ENCODE assay signal across 17 mouse cellular contexts in the genomic region with DNA sequence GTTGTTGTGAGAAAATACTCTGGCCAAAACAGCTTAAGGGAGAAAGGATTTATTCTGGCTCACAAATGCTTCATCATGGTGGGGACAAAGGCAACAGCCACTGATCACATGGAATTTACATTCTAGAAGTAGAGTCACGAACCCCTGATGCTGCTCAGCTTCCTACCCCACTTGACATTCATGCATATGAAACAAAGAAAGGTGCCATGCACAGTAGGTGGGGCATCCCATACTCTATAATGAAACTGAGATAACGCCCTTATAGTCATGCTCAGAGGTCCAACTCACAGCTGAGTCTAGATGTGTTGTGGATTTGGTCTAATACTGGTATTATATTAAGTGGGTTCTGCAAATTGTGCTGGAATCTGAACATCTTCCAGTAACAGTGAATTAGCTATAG.
"Had no signal": no experiment of that assay in that cellular context is flagged by ENCODE, and none has a peak within 500 bp of the region (broad histone marks: within the 10 kb centered on the region; RNA-seq: fewer than 3 reads in every experiment).

No protein-coding gene starts in this region.

- H3K9ac ChIP-seq: liver, embryonic 15.5 days; liver, postnatal 0 days; lung, embryonic 14.5 days; midbrain, embryonic 12.5 days; midbrain, embryonic 15.5 days; neural tube, embryonic 12.5 days had no signal

- H3K4me2 ChIP-seq: liver, embryonic 15.5 days; lung, embryonic 14.5 days; midbrain, embryonic 12.5 days; midbrain, embryonic 15.5 days; neural tube, embryonic 12.5 days had no signal

- H3K27ac ChIP-seq: liver, embryonic 15.5 days; macrophage; midbrain, embryonic 12.5 days; midbrain, embryonic 15.5 days; neural tube, embryonic 12.5 days had no signal

- H3K27me3 ChIP-seq: liver, embryonic 15.5 days; megakaryocyte, embryonic 14.5 days; midbrain, embryonic 12.5 days; midbrain, embryonic 15.5 days; neural tube, embryonic 12.5 days had no signal

- H3K9me3 ChIP-seq: liver, embryonic 15.5 days; midbrain, embryonic 12.5 days; midbrain, embryonic 15.5 days; neural tube, embryonic 12.5 days had no signal

- H3K36me3 ChIP-seq: liver, embryonic 15.5 days; midbrain, embryonic 12.5 days; midbrain, embryonic 15.5 days; neural tube, embryonic 12.5 days had no signal

- ATAC-seq: lung, postnatal 0 days; midbrain, embryonic 15.5 days had no signal

- H3K4me3 ChIP-seq: liver, embryonic 15.5 days; megakaryocyte, embryonic 14.5 days; midbrain, embryonic 12.5 days; midbrain, embryonic 15.5 days; neural tube, embryonic 12.5 days had no signal

- H3K4me1 ChIP-seq: liver, embryonic 15.5 days; megakaryocyte, embryonic 14.5 days; midbrain, embryonic 12.5 days; midbrain, embryonic 15.5 days; neural tube, embryonic 12.5 days had no signal

- DNase-seq: liver, postnatal 0 days; lung, postnatal 14 days; lung, postnatal 36 days; right cerebral cortex, postnatal 25 days; right cerebral cortex, postnatal 4 days; spleen, adult 18-20 months; thymus, adult 18-20 months; thymus, postnatal 14 days; thymus, postnatal 36 days had no signal
